Mouse (Mus musculus) layer of hippocampus, adult 2 months (tissue): ENCODE results near the gene Adprhl1. TPM values are rescaled to one million over a fixed set of nuclear protein-coding genes. Genes with fewer than 3 reads are reported as not detected.

Experiments used
- DNase-seq, 2 experiments: peaks; one replicate each; pipeline ENCODE4 v3.0.0; 2022; ENCODE audit warnings: low spot score in 2 of 2
- H3K27ac ChIP-seq: fragments of 200-600 bp; 2 replicates; pipeline ENCODE4 v1.8.1; 2022
- H3K4me3 ChIP-seq: fragments of 200-600 bp; 2 replicates; pipeline ENCODE4 v1.8.1; 2022; ENCODE audit warnings: mild to moderate bottlenecking
- CTCF ChIP-seq: fragments of 200-600 bp; conservative IDR thresholded peaks from 2 replicates; pipeline ENCODE4 v1.8.1; 2022; ENCODE audit warnings: antibody characterized with exemption, mild to moderate bottlenecking, moderate library complexity
- total RNA-seq, 2 experiments: library from RNA; stranded (reverse); gene quantifications; 2 replicates each; pipeline ENCODE4 v1.2.3; 2021

Adprhl1 gene
- total RNA-seq, 2 experiments from 2014 or later = 0.67 to 1.1 TPM

DNA sequence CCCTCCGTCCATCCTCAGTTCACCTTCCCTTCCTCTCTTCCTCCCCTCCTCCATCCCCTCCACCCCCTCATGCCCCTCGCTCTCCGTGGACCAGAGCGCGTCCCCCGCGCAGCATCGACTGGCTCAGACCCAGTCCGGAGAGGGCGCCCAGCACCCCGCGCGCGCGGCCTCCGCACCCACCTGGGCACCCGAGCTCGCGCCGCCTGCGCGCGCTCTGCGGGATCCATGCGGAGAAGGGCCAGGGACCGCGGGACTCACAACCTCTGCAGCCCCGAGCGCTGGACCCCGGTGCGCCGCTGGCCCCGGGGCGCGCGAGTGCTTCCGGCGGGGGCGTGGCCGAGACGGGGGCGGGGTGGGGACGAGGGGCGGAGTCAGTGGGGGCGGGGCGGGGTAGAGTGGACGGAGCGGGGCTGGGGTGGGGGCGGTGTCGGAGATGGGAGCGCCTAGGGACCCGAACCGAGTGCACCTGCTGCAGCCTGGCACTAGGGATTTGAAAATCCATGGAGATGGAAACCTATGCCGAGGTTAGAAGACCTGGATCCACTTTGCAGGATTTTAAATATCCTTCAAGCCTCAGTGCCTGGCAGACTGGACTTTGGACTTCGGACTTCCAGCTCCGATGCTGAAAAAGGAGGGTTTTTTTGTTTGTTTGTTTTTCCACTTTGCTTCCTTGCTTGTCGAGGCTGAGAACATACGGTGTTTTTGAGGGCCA is 53.5 kb downstream of the Adprhl1 start, which contains the start of gene Grtp1:
TSS of gene Grtp1 (minus strand) at position 320 of the 712 bp plus-strand sequence.
- Histone ChIP-seq H3K4me3 (peak within 1 kb of the TSS; percentile 63), H3K27ac (0 out of 2 replicates have a peak within 1 kb of the TSS, but pooled peaks have one; percentile 18)
- no peak for DNase-seq
- no peak for TF ChIP-seq CTCF

DNA sequence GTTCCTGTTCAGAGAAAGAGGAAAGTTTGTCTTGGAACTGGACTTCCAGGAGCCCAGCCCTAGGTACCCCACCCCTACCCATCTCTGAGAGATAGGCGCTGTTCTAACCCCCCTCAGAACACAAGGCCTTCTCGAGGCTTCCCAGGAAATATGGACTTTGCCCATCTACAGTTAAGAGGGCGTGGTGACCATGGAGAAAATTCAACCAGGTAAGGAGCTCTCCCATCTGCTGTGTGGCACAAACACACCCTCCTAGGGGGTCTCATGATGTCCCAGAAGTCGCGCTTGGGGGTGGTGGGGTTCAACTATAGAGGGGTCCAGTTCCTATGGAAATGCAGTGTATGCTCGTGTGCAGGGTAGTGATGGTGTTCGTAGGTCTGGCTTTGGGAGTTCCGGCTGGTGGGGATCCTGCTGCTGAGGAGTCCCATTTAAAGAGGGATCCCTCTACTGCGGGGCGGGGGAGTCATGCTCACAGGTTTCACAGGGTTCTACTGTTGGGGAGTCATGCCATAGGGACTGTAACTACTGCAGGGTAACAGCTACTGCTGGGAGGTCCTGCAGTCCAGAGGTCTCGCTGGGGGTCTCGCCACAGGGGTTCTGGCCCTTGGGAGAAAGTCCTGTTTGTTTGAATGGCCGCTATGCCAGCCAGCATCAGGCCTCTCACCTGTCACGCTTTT is 54.4 kb downstream of the Adprhl1 start:
- no peak overlapping the region for H3K27ac ChIP-seq
- peak overlapping the region; percentile 63 for H3K4me3 ChIP-seq
- no peak for DNase-seq
- no peak for TF ChIP-seq CTCF

DNA sequence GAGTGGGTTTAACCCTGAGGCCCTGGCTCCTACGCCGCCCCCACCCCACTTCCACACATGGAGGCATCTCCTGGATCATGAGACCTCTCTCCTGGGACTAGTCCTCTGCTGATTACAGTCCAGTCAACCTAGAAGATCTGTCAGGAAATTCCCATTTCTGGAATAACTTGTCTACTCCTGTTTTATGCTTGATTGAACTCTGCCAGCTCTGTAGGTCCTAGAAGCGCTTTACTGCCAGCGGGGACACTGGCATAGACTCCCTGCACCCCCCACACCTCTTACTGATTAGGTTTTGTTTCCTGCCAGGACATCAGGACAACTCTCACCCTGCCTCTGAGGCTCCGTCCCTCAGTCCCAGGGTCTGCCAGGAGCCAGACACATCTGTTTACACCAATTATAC is 56.5 kb downstream of the Adprhl1 start:
- Histone ChIP-seq H3K27ac (no peak overlapping the region), H3K4me3 (no peak overlapping the region)

DNA sequence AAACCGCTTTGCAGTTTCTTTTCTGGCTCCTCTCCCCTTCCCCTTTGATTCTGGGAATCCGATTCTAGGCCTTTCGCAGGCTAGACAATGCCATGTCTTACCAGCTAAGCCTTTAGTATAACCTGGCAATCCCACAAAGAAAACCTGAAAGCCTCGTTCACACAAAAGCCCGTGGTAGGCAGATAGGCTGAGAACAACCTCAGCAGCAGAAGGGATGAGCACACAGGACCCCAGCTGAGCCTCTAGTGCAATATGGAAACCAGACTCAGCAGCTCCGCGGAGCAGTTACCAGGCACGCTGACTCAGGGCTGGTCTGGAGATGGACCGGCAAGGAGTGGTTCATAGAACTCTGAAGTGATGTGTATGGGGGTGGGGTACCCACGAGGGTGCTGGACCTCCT is 59.1 kb downstream of the Adprhl1 start:
- no peak overlapping the region for H3K4me3 ChIP-seq
- TF ChIP-seq CTCF = no peak
- no peak for DNase-seq
- H3K27ac ChIP-seq = peak overlapping the region; percentile 46; the same call in 1 of the 2 replicates

More for the DNA sequence above, 56.5 kb downstream of the Adprhl1 start:
- TF ChIP-seq CTCF = no peak
- no peak for DNase-seq

DNA sequence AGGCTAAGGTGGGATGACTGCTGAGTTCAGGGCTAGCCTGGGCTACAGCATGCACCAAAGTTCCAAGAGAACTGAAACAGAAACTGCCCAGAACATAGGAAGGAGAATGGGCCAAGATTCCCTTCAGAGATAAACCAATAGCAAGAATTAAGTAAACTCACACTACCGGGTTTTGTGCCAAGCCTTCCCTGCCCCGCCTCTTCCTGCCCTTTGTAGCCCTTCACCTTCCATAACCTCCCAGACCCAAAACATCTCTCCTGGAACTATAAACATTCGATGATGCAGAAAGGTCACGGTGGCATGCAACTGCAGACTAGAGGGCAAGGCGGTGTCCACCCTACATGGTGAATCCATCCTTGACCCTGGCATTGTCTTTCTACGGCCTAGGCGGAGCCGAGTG is 63.7 kb downstream of the Adprhl1 start:
- Histone ChIP-seq H3K4me3 (no peak overlapping the region), H3K27ac (no peak overlapping the region)
- TF ChIP-seq CTCF = no peak
- DNase-seq = no peak

DNA sequence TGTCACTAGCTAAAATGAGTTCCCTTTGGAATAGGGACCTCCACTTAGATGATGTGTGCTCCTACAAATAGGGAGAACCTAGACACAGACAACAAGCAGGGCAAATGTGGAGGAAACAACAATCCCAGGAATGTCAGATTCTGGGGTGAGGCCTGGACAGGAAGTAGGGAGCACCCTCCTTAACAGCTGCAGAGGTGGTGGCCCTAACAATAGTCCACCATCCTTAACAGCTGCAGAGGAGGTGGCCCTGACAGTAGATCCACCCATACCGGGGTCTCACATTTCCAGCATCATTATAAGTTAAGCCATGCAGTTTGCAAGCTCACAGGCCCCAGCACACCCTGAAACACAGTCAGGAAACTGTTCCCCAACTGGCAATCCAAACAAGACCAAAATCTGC is 65.1 kb downstream of the Adprhl1 start:
- H3K4me3 ChIP-seq = no peak overlapping the region

DNA sequence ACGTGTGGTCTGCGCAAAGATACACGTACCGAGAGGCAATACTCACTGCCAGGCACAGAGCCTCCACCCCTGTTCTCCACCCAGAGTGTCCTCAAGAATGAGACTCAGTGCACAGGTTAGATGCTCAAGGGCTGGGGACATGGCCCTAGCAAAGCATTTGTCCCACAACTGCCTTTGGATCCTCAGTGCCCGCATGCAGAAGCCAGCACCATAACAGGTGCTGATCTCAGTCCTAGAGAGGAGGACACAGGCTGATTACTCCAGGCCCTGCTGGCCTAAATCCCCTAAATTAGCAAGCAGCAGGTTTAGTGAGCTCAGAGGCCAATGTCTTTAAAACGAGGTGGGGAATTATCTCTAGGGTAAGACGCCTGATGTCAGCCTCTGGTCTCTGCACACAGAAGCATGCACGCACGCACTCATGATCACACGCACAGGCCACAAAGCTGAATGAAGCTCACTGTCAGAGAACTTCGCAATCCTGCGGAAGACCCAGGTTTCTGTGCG is 65.9 kb downstream of the Adprhl1 start:
- no peak overlapping the region for H3K27ac ChIP-seq
- TF ChIP-seq CTCF = no peak
- no peak overlapping the region for H3K4me3 ChIP-seq
- DNase-seq = no peak

More for the DNA sequence above, 65.1 kb downstream of the Adprhl1 start:
- no peak for TF ChIP-seq CTCF
- DNase-seq = no peak
- no peak overlapping the region for H3K27ac ChIP-seq

DNA sequence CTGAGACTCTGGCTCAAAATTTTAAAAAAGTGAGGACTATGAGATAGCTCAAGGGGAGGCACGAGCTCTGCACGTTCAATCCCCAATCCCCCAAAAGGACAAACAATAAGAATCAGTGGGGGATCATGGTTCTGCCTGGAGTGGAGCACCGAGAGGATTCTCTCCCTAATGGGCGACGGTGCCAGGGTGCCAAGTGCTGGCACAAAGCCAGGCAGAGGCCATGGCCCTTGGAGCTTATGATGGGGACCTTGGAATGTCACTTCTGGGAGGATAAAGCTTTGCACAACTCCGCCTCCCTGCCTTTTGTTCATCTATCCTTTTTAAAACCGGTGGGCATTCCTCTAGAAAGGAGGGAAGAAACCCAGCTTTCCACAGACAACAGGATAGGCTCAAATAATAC is 66.3 kb downstream of the Adprhl1 start:
- no peak for DNase-seq
- Histone ChIP-seq H3K4me3 (no peak overlapping the region), H3K27ac (no peak overlapping the region)
- no peak for TF ChIP-seq CTCF

DNA sequence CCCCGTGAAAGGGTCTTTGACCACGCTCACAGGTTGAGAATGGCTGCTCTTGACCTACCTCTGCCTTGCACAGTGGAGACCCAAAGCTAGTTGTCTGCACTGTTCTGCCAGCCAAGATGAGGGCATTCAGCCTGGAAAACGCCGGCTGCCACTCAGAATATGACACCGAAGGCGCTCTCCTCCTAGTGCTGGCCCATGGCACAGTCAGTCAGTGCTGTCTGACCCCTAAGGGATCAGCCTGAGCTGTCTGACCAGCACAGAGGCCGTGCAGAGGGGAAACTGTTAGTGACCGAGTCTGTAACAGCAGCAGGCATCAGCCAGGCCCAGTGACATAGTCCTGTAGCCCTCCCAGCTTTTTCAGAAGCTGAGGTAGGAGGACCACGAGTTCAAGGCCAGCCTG is 66.7 kb downstream of the Adprhl1 start:
- H3K4me3 ChIP-seq = no peak overlapping the region
- DNase-seq = no peak
- TF ChIP-seq CTCF = no peak
- no peak overlapping the region for H3K27ac ChIP-seq

DNA sequence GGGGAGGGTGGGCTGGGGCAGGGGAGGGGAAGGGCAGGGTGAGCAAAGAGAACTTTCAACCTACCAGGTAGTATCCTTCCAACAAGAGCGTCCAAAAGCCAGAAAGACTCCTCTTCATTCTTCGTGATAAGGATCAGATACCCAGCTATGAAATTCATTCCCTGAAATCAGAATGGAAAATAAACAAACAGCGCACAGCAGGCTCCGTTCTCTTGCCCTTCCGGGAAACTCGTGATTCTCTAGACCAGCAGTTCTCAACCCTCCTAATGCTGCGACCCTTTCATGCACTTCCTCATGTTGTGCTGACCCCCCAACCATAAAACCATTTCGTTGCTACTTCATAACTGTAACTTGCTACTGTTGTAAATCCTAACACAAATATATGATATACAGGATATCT is 67.1 kb downstream of the Adprhl1 start:
- H3K4me3 ChIP-seq = no peak overlapping the region
- no peak overlapping the region for H3K27ac ChIP-seq
- DNase-seq = no peak
- no peak for TF ChIP-seq CTCF

DNA sequence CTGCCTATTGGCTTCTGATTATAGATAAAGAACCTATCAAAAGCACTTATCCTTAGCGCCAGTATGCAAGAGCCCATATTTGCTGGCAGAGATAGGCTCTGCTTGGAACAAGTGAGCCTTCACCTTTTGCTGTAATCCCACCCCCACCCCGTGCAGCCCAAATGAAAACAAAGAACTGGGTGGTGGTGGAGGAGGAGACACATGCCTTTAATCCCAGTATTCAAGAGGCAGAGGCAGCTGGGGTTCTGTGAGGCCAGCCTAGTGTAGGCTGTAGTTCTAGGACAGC is 72.3 kb downstream of the Adprhl1 start:
- DNase-seq = no peak
- Histone ChIP-seq H3K27ac (no peak overlapping the region), H3K4me3 (no peak overlapping the region)
- no peak for TF ChIP-seq CTCF

DNA sequence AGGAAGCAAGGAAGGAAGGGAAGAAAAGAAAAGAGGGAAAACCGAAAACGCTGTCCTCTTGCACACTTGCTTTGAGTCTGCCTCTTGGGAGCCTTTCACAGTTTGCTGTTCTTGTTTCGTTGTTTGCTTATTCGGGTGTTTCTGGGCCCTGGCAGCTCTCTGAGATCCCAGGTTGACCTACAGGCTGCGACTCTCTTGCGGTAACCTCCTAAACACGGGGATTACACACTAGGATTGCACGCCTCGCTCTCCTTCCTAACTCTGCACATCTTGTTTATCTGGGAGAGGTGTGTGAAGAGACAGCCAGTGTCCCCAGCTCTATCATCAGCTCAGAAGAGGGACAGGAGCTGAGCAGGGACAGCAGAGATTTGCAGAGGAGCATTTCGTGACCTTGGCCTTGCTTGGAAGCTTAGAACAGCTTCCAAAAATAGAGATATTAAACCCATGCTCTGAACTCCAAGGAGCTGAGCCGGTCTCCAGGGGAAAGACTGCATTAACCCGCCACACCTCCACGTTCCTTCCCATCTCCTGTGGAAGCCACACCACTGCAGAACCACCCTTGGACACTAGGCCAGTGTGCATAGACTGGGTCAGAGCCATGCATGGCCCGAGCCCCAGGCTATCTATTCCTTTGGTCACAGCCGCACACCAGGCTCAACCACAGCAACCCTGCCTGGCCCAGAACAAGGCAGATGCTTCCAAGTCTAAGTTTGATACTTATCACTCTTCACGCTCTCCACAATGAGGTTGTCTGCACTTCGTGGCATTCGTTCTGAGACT is 72.9 kb downstream of the Adprhl1 start:
- no peak for TF ChIP-seq CTCF
- H3K27ac ChIP-seq = no peak overlapping the region
- DNase-seq = no peak
- no peak overlapping the region for H3K4me3 ChIP-seq

DNA sequence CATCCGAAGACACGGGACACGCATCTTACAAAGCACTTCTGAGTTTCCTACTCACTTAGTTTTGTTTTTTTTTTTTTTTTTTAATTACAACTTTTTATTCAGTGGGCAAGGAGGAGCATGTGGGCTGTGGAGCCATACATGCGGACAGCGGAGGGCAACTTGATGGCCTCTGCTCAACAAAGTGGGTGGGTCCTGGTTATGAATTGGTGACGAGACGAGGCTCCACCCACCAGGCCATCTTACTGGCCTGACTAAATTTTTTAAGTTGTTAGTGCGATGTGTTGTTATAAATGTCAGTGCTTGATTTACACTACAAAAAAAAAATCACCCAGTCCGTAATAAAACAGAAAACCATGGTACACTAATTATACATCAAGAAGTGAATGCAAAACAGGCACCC is 73.6 kb downstream of the Adprhl1 start:
- H3K4me3 ChIP-seq = no peak overlapping the region
- no peak for DNase-seq
- no peak for TF ChIP-seq CTCF
- H3K27ac ChIP-seq = no peak overlapping the region
